Mouse (Mus musculus) liver, postnatal 0 days (tissue): ENCODE results near the gene Spag9.

Experiments
- CTCF ChIP-seq: sonication (generic); IDR thresholded peaks from 2 replicates; pipeline ENCODE4 v1.5.1; 2016; ENCODE audit warnings: antibody characterized with exemption, low read depth
- EP300 ChIP-seq: IDR thresholded peaks from 2 replicates; pipeline ENCODE4 v1.6.1; 2016; ENCODE audit warnings: antibody characterized with exemption, low read depth, mild to moderate bottlenecking

GRCm38 (mm10) chr11:94148105-94148696 is 152.3 kb downstream of the Spag9 start:
- TF ChIP-seq CTCF = no peak
- TF ChIP-seq EP300 = no peak
